Mouse (Mus musculus) inflammation-experienced regulatory T-cells, adult 16 weeks (primary cell): ENCODE results near the gene Gm3194. TPM values are rescaled to one million over a fixed set of nuclear protein-coding genes. Genes with fewer than 3 reads are reported as not detected.

ENCODE experiments used
- polyA plus RNA-seq: library from polyadenylated mRNA; unstranded; fragments of 100-300 nt; shearing (Covaris generic); gene quantifications from one replicate; pipeline ENCODE4 v1.2.1, GENCODE M21; 2017

The Gm3194 gene
- polyA plus RNA-seq, result 2.7 TPM

DNA sequence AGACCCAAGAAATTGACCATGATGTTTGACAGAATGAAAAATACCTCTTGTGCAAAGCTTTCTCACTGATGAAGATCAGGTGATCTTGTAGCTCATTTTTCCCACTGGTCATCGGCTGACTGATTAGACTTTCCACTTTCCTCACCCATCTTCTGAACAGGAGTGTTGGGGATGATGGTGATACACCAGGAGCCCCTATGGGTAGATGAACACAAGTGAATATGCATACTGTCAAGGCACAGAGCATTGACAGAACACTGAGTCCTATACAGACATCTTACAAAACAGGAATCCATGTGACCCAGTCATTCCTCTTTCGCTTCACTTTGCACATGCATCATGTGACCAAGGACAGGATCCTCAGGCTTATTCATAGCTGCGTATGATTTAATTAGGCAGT lies at the start of gene Gm3194:
Gm3194 (minus strand) TSS at position 101 of the 400 bp plus-strand sequence.

DNA sequence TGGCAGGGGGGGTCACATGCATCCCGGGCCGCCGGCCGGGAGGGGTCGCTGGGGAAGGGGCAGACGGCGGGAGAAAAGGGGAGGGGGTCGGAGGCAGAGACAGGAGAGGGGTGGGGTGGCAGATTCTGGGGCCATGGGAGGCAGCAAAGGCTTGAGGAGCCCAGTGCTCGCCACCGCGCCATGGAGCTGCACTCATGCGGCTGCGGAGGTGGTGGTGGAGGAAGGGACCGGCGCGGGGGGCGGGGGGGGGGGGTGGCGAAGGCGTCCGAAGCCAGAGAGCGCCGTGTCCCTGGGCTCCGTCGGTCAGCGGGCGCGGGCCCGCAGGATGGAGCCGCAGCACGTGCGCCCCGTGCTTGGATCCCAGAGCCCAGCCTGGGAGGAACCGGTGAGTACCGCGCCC lies 46.1 kb upstream of the Gm3194 start, which contains the start of gene Gm3488:
Gm3488 (plus strand) TSS at position 301 of the 400 bp plus-strand sequence.

GRCm38 (mm10) chr14:5483907-5484306 lies 28.6 kb upstream of the Gm3194 start, which contains the start of gene Gm3187:
TSS of gene Gm3187 (plus strand) at chr14:5484207.

DNA sequence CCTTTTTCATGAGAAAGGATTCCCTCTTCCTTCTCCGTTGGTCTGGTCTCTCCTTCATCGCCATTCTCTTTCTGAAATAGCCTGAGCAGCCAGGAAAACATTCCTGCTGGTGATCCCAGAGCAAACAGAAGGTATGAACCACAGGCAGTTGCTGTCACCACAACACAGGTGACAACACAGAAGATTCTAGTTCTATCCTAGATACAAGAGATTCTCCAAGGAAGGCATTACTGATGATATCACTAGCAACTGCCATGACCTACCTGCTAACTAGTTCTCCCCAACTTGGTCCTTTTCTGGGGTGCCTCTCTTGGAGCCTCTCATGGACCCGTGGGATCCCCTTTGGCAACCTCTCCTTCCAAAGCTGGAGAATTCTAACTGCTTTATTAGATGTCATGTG lies 22.5 kb upstream of the Gm3194 start, which contains the start of gene Gm8246:
Gm8246 (minus strand) TSS at position 101 of the 400 bp plus-strand sequence.

GRCm38 (mm10) chr14:5388949-5389348 lies 66.3 kb downstream of the Gm3194 start, which contains the start of gene Gm3500:
TSS of gene Gm3500 (minus strand) at chr14:5389049.

Other genes with a start within 250 kb of the Gm3194 start
- gene Gm3526, start 194.9 kb downstream of the Gm3194 start, polyA plus RNA-seq, result not detected
- gene Gm3542, start 120.5 kb downstream of the Gm3194 start, polyA plus RNA-seq, result not detected
- 10.4 TPM for gene Gm3500, start 66.4 kb downstream of the Gm3194 start, polyA plus RNA-seq
- 0.60 TPM for gene Gm8246, start 22.4 kb upstream of the Gm3194 start, polyA plus RNA-seq
- not detected for gene Gm3187, start 28.7 kb upstream of the Gm3194 start, polyA plus RNA-seq
- 11.4 TPM for gene Gm3488, start 46.2 kb upstream of the Gm3194 start, polyA plus RNA-seq
- gene Gm3532, start 83.0 kb upstream of the Gm3194 start, polyA plus RNA-seq, result not detected
- gene Gm8265, start 177.6 kb upstream of the Gm3194 start, polyA plus RNA-seq, result not detected
- not detected for gene Gm9603, start 232.0 kb upstream of the Gm3194 start, polyA plus RNA-seq